Mouse (Mus musculus) heart, postnatal 36 days (tissue): Measurements from ENCODE around the gene Fam173a. TPM values are rescaled to one million over a fixed set of nuclear protein-coding genes. Genes with fewer than 3 reads are reported as not detected.
A peak's percentile ranks its signal among the peaks of the same experiment; 100 is the strongest.

ENCODE experiments used
- DNase-seq, 2 experiments: peaks; one replicate each; pipeline ENCODE4 v3.0.0; 2021 to 2022
- intact Hi-C: fragments of 180-260 bp; cut with DNase I; formaldehyde crosslinking; loops from one replicate; pipeline ENCODE4 v1.15.1; 2025
- total RNA-seq, 2 experiments: library from RNA; stranded (reverse); gene quantifications; 2 replicates each; pipeline ENCODE4 v1.2.3; 2021

The Fam173a gene
- total RNA-seq = 10 to 100 TPM; 39.2 to 39.7 TPM

GRCm38 (mm10) chr17:25792615-25793014, at the start of gene Fam173a:
Gene Fam173a, minus strand, starts transcription at chr17:25792901.
- peak; percentile 79 to 81 for DNase-seq
- intact Hi-C loops = loop anchor here (2.0 kb wide), 1 partner anchor 18 kb away; no protein-coding TSS in a partner anchor

DNA sequence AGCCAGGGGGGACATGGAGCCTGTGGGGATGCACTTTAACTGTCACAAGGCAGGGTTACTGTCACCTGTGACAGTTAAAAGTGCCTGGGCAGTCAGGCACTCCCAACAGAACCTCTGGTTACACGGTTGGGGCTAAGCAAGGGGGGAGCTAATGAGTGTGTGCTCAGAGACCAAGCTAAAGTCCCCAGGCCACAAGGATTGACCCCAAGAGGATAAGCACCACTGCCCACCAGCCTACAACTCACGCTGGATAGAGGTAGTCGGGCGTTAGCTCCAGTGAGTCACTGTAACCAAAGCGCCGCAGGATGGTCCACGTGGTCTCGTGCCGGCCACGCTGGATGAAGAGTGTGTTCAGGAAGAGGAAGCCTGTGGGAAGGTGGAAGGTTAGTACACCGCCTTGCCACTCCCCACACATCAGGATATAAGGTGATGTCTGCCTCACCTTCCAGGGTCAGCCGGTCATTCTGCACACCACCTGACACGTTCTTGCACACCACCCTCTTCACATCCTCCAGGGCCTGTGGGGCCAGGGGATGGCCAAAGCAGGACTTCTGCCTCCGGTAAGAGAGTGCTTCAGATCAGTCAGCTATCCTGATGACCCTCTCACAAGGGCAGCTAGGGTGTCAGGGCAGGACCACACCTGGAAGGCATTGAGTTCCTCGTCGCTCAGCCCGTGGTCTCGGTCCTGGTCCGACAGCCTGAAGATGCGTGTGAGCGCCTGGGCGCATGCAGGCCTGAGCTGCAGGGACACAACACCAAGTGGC, 48.6 kb upstream of the Fam173a start, which contains the start of gene Gm20683:
TSS of gene Gm20683 (minus strand) at position 647 of the 764 bp plus-strand sequence.
- intact Hi-C loops = no loop called here
- DNase-seq = no peak

- intact Hi-C loops = no loop called here
- DNase-seq = no peak
Observed at GRCm38 (mm10) chr17:25840519-25840918, 47.8 kb upstream of the Fam173a start.

GRCm38 (mm10) chr17:25839455-25840235, 46.9 kb upstream of the Fam173a start:
- intact Hi-C loops = no loop called here
- no peak for DNase-seq

DNA sequence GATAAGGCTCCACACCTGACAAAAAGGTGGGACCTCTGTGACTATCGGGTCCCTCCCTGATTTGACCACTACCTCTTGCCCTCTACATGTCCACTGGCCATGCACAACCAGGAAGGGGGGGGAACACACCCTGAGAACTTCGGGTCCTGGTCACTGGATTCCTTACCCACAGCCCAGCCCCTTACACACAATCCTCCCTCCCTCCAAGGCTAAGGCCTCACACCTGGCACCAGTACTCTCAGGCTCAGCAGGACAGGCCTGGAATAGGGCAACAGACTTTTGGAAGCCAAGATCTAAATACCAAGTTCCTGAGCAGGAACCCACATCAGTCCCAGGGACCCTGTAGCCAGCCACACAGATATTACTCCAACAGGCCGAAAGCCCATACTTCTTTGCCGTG, 46.2 kb upstream of the Fam173a start:
- intact Hi-C loops = no loop called here
- no peak for DNase-seq

DNA sequence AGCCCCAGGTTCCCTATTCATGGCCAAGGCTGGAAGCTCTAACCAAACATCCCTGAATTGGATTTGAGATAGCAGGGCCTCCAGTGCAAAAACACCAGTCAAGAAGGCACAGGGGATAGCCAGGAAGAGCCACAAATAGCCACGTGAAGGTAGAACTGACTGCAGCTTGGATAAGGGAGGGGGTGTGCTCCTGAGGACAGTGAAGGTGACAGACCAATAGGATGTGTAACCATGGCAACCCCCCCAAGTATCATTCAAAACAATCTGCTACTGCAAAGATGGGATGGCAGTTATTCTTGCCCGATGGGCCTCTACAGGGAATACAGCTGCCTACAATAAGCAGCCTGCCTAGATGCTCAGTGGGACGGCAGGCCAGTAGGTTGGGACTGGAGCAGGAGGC, 44.8 kb upstream of the Fam173a start:
- intact Hi-C loops = no loop called here
- no peak for DNase-seq

GRCm38 (mm10) chr17:25837076-25837410, 44.3 kb upstream of the Fam173a start, which contains the start of gene Rhbdl1:
Gene Rhbdl1, minus strand, starts transcription at chr17:25837295.
- peak; percentile 64 to 67 for DNase-seq
- intact Hi-C loops = no loop called here

DNA sequence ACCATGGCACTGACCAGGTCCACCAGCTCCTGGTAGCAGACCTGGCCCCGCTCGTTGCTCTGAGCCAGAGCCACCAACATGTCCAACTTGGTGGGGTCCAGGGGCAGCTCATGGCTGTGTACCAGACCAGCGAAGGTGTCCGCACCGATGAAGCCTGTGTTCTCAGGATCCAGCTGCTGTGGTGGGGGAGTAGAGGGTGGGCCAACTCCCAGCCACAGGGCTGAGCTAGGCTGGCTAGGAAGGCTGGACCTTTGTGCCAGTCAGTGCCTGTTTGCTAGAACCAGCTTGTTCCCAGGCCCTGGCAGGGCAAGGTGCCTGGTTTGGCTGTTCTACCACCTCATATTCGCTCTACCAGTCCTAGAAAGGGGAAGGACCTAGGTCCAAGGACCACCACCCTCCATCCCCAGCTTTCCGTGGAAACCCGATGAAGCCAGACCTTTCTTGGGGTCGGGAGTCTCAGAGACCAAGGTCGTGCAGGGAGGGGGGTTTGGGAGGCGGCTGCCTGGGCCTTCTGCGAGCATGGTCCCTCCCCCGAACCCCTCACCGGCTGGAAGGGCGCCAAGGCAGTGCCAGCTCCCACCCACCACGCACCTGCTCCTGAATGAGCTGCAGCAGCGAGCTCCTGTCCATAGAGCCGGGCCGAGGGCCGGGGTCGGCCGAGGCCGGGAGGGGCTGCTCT, 43.8 kb upstream of the Fam173a start:
- peak in 1 of 2 experiments; percentile 27 for DNase-seq
- intact Hi-C loops = no loop called here

- intact Hi-C loops = no loop called here
- no peak for DNase-seq
Observed at GRCm38 (mm10) chr17:25835816-25836215, 43.1 kb upstream of the Fam173a start.

DNA sequence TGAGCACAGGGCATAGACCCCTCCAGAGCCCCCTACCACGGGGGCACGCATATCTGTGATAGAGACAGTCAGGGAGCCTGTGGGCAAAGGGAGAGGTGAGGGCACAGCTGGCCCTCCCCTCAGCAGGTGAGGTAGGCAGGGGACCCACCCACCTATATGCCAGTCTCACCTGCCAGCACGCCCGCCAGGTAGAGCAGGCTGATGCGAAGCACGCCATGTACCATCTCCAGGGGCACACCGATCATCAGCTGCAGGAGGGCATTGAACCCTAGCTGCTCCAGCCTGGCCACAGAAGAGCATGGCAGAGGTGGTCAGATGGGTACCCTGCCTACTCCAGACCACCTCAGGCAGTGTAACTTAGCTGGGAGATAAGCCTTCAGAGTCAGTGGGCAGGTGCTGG, 42.6 kb upstream of the Fam173a start:
- intact Hi-C loops = no loop called here
- no peak for DNase-seq

DNA sequence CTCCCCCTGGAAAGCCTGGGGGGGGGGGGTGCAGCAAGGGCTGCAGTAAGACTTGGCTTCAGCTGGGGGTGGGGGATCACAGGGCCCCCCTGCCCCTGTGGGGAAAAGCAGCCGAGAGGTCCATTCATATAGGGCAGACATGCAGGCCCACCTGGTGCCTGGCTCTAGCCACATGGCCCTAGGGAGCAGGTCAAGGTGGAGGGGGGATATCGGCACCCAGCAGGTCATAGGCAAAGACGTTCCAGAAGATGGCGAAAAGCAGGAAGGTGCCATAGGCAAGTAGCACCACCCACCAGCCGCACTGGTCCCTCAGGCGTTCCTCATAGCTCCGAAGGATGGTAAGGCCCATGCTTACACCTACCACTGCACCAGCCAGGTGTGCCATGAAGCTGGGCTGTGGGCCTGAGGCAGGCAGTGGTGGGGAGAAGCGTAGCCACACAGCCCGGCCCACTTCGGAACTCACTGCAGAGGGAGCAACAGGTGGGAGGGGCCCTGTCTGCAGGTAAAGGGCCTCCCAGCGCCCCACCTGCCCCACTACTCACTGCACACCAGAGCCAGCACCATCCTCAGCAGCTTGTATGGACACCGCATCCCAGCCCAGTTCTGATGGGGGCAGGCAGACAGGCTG, 42.0 kb upstream of the Fam173a start:
- intact Hi-C loops = no loop called here
- DNase-seq = no peak

DNA sequence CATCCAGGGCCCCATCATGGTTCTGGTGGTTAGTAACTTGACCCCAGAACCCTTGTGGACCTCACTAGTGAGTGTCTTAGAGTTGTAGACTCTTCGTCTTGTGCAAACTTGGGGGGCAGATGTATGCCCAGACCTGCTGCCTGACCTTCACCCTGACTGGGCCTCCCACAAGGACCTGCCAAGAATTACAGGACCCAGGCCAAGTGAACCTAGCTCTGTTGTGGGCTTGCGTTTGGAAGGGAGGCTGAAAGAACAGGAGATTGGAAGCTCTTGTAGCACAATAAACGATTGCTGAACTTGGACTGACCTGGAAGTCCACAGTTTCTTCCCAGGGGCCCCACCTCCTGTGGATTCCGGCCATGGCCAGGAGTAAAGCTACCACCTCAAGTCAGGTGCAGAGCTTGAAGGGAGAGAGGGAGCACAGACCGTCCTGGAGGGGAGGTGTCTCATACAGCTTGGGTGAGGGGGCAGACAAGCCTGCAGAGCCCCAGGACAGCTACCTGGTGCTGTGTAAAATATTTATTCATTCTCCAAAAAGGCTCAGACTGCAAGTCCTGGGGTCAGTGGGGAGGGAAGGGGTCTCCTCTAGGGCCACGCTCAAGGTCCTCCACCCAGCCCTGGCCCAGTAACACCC, 41.4 kb upstream of the Fam173a start:
- DNase-seq = peak in 1 of 2 experiments; percentile 25
- intact Hi-C loops = no loop called here

DNA sequence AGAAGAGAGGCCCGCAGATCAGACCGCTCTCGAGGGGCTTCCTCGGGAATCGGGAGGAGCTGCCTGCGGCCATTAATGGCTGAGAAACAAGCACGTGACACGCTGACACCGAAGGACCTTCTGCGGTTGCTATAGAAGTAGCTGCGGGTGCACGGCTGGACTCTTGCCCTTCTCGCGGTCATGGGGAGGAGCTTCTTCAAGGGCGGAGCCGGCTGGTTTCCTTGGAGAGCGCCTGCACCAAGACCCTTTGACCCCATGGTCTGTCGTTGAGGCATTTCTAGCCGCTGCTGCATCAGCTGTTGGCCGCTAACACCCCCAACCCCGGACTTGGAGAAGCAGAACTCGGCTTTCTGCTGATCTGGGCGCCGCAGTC, 40.6 kb upstream of the Fam173a start, which contains the start of gene Stub1:
TSS of gene Stub1 (minus strand) at position 114 of the 373 bp plus-strand sequence.
- intact Hi-C loops = no loop called here
- peak in 1 of 2 experiments; percentile 90 for DNase-seq

DNA sequence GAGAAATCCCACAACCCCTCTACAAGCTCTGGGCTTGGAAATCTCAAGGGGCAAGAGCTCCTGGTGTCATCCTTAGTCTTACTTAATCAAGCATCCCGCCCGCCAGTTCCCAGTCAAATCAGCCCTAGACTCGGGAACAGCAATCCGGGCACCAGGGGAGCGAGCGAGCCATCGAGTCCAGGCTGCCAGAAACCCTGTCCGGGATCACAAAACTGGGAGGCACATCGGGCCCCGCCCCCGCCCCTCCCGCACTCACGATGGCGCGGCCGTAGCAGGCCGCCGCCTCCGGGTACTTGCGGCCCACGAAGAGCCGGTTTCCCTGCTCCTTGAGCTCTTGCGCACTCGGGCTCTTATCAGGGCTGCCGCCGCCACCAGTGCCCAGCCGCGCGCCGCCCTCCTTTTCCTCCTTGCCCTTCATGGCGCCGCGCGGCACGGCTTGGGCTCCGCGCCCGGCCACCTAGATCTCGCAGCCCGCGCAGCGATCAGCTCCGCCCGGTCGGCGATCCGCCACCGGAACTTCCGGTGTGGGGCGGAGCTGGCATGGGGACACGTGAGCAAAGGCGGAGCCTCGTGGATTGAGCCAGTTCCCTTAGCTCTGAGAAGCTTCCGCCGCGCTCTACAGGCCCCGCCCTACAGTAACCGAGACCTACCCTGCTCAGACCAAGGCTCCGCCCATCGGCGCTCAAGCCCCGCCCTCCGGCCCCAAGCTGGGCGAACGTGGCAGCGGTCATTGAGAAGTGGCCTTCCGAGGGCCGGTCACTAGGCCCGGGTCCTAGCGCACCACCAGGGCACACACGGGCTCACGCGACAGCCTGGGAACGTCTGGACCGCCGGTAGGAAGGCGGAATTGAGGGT, 40.0 kb upstream of the Fam173a start:
- DNase-seq = peak; percentile 99 to 100
- intact Hi-C loops = no loop called here

GRCm38 (mm10) chr17:25831451-25832281, 39.0 kb upstream of the Fam173a start:
- no peak for DNase-seq

GRCm38 (mm10) chr17:25830806-25831431, 38.2 kb upstream of the Fam173a start:
- intact Hi-C loops = no loop called here
- DNase-seq = no peak

More at GRCm38 (mm10) chr17:25831451-25832281, 39.0 kb upstream of the Fam173a start:
- intact Hi-C loops = no loop called here

DNA sequence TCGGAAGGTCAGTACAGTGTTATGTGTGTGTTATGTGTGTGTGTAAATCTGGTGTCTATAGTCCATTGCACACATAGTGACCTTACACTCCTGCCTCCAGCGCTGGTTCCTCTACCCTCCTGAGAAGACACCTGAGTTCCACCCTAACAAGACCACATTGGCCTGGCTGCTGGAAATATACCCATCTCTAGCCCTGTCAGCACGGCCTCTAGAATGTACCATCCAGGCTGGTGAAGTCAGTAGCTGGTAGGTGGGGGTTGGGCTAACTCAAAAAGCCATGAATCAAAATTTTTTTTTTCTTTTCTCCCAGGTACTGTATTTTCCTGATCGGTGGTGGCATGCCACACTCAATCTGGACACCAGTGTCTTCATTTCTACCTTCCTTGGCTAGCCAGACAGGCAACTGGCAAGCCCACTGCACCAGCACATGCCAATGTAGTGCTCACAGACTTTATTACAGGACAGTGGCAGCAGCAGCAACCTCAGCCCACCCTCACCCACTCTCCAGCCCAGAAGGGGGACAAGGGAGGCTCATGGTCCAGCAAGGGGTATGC, 37.6 kb upstream of the Fam173a start:
- intact Hi-C loops = no loop called here
- no peak for DNase-seq
